Mouse (Mus musculus) spleen, adult 12 weeks (tissue): ENCODE data around the gene Fam8a1.

Experiments used
- DNase-seq: peaks from one replicate; pipeline ENCODE4 v3.0.0; 2022; ENCODE audit warnings: low spot score

Gene Fam8a1

GRCm38 (mm10) chr13:46669048-46669619 lies at the start of gene Fam8a1:
Gene Fam8a1 (plus strand): TSS chr13:46669522.
- DNase-seq = peak; percentile 85

- DNase-seq = no peak
These were observed 49.7 kb upstream of the Fam8a1 start for GRCm38 (mm10) chr13:46619633-46620032.

- no peak for DNase-seq
These were observed 48.2 kb upstream of the Fam8a1 start for GRCm38 (mm10) chr13:46620964-46621757.

- no peak for DNase-seq
These were observed 42.7 kb upstream of the Fam8a1 start for GRCm38 (mm10) chr13:46626608-46627007.

- DNase-seq = no peak
These were observed 41.5 kb upstream of the Fam8a1 start for GRCm38 (mm10) chr13:46627841-46628240.

GRCm38 (mm10) chr13:46629391-46629790 lies 39.9 kb upstream of the Fam8a1 start:
- DNase-seq = no peak

GRCm38 (mm10) chr13:46632796-46633195 lies 36.5 kb upstream of the Fam8a1 start:
- DNase-seq = no peak

GRCm38 (mm10) chr13:46633320-46634132 lies 35.8 kb upstream of the Fam8a1 start:
- DNase-seq = no peak

- no peak for DNase-seq
These were observed 35.2 kb upstream of the Fam8a1 start for GRCm38 (mm10) chr13:46634133-46634488.

- DNase-seq = no peak
These were observed 28.5 kb upstream of the Fam8a1 start for GRCm38 (mm10) chr13:46640608-46641468.

- no peak for DNase-seq
These were observed 27.0 kb upstream of the Fam8a1 start for GRCm38 (mm10) chr13:46642318-46642717.

GRCm38 (mm10) chr13:46644175-46644574 lies 25.1 kb upstream of the Fam8a1 start:
- DNase-seq = no peak

- no peak for DNase-seq
These were observed 23.8 kb upstream of the Fam8a1 start for GRCm38 (mm10) chr13:46645476-46645875.

GRCm38 (mm10) chr13:46651853-46652252 lies 17.5 kb upstream of the Fam8a1 start:
- no peak for DNase-seq

GRCm38 (mm10) chr13:46652671-46653070 lies 16.7 kb upstream of the Fam8a1 start:
- no peak for DNase-seq

GRCm38 (mm10) chr13:46653671-46654070 lies 15.7 kb upstream of the Fam8a1 start:
- DNase-seq = no peak

GRCm38 (mm10) chr13:46654566-46654965 lies 14.8 kb upstream of the Fam8a1 start:
- no peak for DNase-seq

GRCm38 (mm10) chr13:46659211-46659610 lies 10.1 kb upstream of the Fam8a1 start:
- no peak for DNase-seq

- no peak for DNase-seq
These were observed 5.8 kb upstream of the Fam8a1 start for GRCm38 (mm10) chr13:46663461-46663964.

- DNase-seq = no peak
These were observed 424 bp downstream of the Fam8a1 start for GRCm38 (mm10) chr13:46669620-46670271.

- peak; percentile 5 for DNase-seq
These were observed 1.2 kb downstream of the Fam8a1 start for GRCm38 (mm10) chr13:46670514-46670913.
